Mouse (Mus musculus): ENCODE measurements around the gene Serhl. TPM values are rescaled to one million over a fixed set of nuclear protein-coding genes. Genes with fewer than 3 reads are reported as not detected.
"Not testable (repeated sequence)": the region's sequence is repeated elsewhere in the genome, so short reads cannot be mapped to it uniquely, and the experiment has no call there.

Serhl gene
- total RNA-seq (2021): 10 to 100 TPM in 1 of 2 experiments, 1 to 10 TPM in 1; 9.3 to 10.1 TPM

DNA sequence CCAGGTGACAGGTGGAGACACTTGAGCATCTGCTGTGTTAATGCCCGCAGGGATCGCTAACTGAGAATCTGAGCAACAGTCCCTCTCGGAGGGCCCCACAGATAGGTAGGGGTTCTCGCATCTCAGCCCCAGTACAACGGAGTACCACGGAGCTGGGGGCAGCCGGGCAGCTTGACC, at the start of gene Serhl:
Serhl (plus strand) TSS at position 78 of the 177 bp plus-strand sequence.
- no peak for DNase-seq

GRCm38 (mm10) chr15:83040156-83040555, 49.1 kb upstream of the Serhl start:
- no peak for DNase-seq

DNA sequence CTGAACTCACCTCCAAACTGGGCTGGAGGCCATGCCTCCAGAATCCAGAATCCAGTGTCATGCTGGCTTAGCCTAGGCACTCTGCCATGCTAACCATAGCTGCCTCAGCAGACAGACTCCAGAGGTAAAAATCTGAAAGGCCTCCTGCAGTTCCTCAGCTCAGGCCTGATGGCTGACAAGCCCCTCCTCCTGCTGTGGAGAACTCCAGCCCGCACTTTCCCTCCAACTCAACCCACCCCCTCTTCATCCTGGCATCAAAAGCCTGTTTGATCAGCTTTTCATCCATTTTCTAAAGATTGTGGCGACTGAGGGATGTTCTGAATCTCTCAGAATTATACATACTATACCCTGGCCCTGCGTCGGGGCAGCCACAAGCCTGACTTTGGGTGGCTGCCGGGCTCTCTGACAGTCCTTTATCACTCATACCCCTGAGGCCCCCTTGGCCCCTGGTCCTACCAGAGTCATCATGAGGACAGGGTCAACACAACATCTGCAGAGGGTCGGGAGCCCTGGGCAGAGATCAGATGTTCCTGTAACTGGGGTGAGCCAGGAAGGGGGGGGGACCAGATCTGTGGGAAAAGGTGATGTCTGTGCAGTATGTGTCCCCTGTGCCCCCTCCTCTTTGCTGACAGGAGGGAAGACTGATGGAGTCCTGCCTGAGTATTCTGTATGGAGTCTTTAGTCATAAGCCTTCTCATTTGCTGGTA, 46.5 kb upstream of the Serhl start:
- DNase-seq: peak; percentile 43 to 49

DNA sequence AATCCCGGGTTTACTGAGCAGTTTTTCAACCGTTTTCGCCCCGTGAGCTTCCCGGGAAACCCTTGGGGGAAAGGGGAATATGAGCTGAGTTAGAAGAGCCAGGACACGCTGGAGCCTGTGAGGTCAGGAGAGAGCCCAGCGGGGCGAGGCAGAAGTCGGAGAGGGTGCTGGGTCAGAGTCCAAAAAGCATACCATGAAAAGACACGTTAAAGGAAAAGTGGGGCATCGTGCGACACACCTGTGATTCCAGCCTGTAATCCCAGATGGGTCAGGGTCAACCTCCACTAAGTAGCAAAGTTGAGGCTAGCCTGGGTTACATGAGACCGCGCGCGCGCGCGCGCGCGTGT, 46.0 kb upstream of the Serhl start:
- DNase-seq: no peak

DNA sequence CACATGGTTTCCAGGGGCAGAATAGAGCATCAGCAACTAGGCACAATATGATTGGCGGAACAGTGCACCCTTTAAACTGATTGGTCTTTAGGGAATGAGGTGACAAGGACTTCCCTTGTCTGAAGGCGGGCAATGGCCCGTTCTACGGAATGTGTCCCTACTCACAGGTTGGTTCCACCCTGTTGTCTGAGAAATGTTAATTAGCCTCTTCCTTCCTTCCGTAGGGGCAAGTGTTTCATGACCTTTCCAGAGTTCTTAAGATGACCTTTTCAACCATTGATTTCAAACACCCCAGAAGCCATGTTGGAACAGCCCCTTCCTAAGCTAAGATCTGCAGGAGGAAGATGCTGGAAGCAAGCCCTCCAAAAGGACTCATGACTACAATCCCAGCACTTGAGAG, 43.7 kb upstream of the Serhl start:
- DNase-seq: not testable (repeated sequence)

- no peak for DNase-seq
Observed at GRCm38 (mm10) chr15:83046308-83046707, 43.0 kb upstream of the Serhl start.

GRCm38 (mm10) chr15:83046730-83047129, 42.6 kb upstream of the Serhl start:
- DNase-seq: no peak

DNA sequence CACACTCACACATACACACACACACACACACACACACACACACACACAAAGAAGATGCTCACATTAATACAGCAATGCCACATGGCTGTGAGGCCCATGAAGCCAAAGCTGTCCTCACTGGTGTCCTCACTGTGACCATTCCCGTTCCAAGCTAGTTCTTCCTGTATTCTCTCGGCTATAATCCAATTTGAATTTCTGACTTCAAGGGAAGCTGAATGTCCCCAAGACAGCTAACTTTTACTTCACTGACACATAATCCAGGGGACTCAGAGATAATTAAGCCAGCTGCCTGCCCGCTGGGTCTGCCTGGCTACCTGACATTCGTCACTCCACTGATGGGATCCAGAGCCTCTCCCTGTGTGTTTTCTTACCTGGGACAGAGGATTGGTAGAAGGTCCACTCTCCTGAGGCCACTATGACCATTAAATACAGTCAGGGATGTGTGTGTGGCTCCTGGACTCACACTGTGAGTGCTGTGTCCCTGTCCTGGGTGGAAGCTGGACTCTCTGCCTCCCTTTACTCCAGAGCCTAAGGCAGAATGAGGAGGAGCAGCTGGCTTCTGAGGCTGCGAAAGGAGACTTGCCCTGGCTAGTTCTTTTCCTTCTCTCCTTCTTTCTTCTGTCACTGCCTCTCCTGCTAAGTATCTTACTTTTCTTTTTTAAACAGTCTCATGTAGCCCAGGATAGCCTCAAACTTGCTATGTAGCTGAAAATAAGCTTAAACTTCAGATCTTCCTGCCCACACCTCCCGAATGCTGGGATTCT, 36.8 kb upstream of the Serhl start:
- DNase-seq: no peak

- DNase-seq: no peak
Observed at GRCm38 (mm10) chr15:83053261-83053660, 36.0 kb upstream of the Serhl start.

GRCm38 (mm10) chr15:83055569-83055968, 33.7 kb upstream of the Serhl start:
- DNase-seq: no peak

DNA sequence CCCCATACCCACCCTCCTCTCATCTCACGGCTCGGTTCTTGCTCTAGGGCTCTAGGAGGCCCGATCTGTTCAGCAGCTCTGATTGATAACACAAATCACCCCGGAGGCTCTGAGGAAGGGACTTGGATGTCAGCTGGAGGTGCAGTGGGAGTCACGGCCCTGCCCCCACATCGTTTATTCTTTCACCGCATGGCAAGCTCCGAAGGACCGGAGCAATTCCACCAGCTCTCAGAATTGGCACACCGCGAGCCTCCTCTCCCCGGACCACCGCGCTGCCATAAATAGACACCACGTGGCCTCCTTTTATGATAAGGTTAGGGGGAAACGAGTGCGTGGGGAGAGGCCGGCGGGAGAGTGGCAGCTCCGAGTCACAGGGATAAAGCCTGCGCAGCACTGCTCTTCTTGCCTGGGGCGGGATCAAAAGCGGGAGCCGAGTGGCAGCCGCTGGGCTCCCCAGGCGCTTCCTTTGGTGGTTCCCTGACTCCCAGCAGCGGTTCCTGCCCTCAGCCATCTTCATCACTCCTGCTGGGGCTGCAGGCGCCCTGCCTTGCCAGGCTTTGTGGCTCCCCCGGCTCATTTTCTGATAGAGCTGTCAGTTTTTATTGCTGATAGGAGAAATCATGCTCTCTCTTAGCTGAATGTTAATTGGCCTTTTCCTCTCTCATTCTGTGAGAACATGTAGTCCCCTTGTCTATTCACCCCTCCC, 32.8 kb upstream of the Serhl start:
- peak; percentile 66 to 71 for DNase-seq

- DNase-seq: no peak
Observed at GRCm38 (mm10) chr15:83057533-83057932, 31.8 kb upstream of the Serhl start.

- no peak for DNase-seq
Observed at GRCm38 (mm10) chr15:83059233-83059660, 30.1 kb upstream of the Serhl start.

GRCm38 (mm10) chr15:83061689-83062088, 27.6 kb upstream of the Serhl start:
- DNase-seq: no peak

GRCm38 (mm10) chr15:83062582-83062981, 26.7 kb upstream of the Serhl start:
- DNase-seq: not testable (repeated sequence)

DNA sequence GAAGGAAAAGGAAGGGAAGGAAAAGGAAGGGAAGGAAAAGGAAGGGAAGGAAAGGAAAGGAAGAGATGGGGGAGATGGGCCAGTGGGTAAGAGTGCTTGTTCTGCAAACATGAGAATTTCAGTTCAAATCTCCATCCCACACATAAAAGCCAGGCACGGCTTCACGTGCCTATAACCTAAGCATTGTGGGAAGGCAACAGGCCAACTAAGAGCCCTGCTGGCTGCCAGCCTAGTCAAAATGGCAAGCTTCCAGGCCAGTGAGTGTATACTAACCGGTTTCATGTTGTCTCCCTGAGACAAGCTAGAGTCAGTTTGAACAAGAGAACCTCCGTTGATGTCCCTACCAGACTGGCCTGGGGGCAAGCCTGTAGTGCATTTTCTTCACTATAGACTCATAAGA, 23.8 kb upstream of the Serhl start:
- DNase-seq: peak; percentile 45 to 62

DNA sequence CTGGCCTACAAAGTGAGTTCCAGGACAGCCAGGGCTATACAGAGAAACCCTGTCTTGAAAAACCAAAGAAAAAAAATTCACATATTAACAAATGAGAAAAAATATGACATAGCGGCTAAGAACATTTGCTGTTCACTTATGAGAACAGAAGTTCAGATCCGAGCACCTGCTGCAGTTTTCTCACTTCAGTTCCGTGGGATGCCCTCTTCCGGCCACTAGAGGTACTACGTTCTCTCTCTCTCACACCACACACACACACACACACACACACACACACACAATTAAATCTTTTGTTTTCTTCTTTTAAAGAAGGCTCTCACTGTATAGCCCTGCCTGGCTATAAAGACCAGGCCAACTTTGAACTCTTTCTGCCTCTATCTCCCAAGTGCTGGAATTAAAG, 21.0 kb upstream of the Serhl start:
- DNase-seq: no peak

GRCm38 (mm10) chr15:83070942-83071341, 18.4 kb upstream of the Serhl start:
- DNase-seq: no peak

DNA sequence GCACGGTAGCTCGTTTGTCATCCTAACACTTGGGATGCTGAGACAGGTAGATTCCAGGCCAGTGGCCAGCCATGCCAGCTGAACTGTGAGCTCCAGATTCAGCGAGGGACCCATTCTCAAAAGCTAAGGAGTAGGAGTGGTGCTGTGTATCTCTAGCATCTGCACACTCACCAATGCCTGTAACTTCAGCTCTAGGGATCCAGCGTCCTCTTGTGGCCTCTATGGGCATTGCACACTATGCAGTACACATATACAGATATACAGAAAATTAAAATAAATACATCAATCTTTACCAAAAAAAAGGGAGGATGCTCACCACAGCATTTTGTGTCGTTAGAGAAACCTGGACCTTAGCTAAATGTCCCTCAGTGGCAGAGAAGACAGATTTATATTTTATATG, 17.6 kb upstream of the Serhl start:
- no peak for DNase-seq

- DNase-seq: no peak
Observed at GRCm38 (mm10) chr15:83074179-83074578, 15.1 kb upstream of the Serhl start.

DNA sequence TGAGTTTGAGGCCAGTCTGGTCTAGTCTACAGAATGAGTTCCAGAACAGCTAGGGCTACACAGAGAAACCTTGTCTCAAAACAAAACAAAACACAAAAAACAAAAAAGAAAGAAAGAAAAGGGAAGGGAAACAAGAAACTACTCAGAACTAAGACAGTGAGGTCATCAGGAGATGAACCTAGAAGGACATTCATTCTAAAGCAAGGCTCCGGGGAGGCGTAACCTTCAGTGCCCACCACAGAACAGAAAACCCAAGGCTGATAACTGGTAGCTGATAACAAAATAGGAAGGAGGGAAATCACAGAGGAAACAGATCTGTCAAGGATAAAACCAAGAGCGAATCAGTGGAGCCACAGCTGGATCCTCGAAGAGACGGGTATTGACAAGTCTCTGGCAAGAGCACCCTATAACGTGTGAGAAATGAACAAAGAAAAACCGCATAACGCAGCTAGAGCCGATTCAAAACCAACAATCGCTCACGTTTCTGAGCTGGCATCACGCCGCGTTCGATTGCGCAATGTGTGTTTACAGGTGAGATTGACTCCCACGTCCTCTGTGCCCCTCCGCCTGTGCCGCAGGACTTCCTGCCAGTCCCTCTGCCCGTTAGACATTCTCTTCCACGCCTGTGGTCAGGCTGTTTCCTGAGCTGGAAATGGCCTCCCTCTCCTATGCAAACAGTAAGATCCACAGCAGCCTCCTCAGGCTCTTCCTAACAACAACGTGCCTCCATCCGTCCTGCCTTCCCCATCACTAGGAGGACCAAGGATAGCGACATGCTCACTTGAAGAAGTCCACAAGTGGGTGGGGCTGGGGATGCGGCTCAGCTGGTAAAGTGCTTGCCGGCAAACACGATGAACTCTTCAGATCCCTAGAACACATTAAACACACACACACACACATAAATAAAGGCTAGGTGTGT, 13.4 kb upstream of the Serhl start:
- no peak for DNase-seq

DNA sequence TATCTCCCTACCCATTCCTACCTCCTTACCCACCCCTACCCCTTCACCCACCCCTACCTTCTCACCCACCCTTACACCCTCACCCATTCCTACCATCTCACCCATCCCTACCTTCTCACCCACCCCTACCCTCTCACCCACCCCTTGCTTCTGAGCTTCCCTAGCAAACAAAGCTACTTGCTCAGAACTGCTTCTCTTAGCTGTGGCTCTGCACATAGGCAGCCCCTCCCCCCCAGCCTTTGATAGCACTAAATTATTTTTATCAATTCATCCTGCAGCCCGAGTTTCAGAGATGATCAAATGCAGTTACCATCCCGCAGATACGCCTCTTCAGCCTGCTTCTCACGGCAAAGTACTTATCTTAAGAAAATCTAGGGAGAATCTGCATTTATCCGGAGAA, 5.8 kb upstream of the Serhl start:
- DNase-seq: no peak
